Mouse (Mus musculus) heart, postnatal 0 days (tissue): ENCODE results near the gene Dip2b. TPM values are rescaled to one million over a fixed set of nuclear protein-coding genes. Genes with fewer than 3 reads are reported as not detected.

Experiments
- ATAC-seq: fragments of 200-750 bp; cut with Nextera tagmentation; 2 replicates; pipeline ENCODE4 v1.8.0; 2017; ENCODE audit warnings: low read depth, moderate number of reproducible peaks, moderate library complexity; ENCODE audit not compliant: insufficient read depth
- DNase-seq: peaks from one replicate; pipeline ENCODE4 v3.0.0-alpha.2; 2016; ENCODE audit warnings: low spot score
- H3K27ac ChIP-seq: fragments of 300-500 bp; sonication (generic); 2 replicates; pipeline ENCODE4 v1.5.1; 2014; ENCODE audit warnings: low read depth, mild to moderate bottlenecking
- H3K27me3 ChIP-seq: fragments of 300-500 bp; sonication (generic); 2 replicates; pipeline ENCODE4 v1.6.1; 2014; ENCODE audit warnings: low read length, mixed read lengths; ENCODE audit not compliant: control insufficient read depth, insufficient read depth
- H3K36me3 ChIP-seq: fragments of 300-500 bp; sonication (generic); replicated peaks from 2 replicates; pipeline ENCODE4 v1.6.1; 2014; ENCODE audit warnings: low read length, mixed read lengths; ENCODE audit not compliant: control insufficient read depth, insufficient read depth
- H3K4me1 ChIP-seq: fragments of 300-500 bp; sonication (generic); 2 replicates; pipeline ENCODE4 v1.6.1; 2014; ENCODE audit warnings: antibody characterized with exemption; ENCODE audit not compliant: control insufficient read depth, insufficient read depth
- H3K4me2 ChIP-seq: fragments of 300-500 bp; sonication (generic); 2 replicates; pipeline ENCODE4 v1.6.1; 2014; ENCODE audit warnings: low read depth, mild to moderate bottlenecking, low read length, moderate library complexity
- H3K4me3 ChIP-seq: fragments of 300-500 bp; sonication (generic); 2 replicates; pipeline ENCODE4 v1.5.1; 2014; ENCODE audit warnings: low read depth, low read length
- H3K9ac ChIP-seq: fragments of 300-500 bp; sonication (generic); replicated peaks from 2 replicates; pipeline ENCODE4 v1.6.1; 2014; ENCODE audit warnings: low read depth, low read length, mixed read lengths
- H3K9me3 ChIP-seq: fragments of 300-500 bp; sonication (generic); replicated peaks from 2 replicates; pipeline ENCODE4 v1.6.1; 2016; ENCODE audit warnings: low read length; ENCODE audit not compliant: control insufficient read depth
- CTCF ChIP-seq: IDR thresholded peaks from 2 replicates; pipeline ENCODE4 v1.5.1; 2016; ENCODE audit warnings: antibody characterized with exemption, control low read depth, low read depth
- EP300 ChIP-seq: IDR thresholded peaks from 2 replicates; pipeline ENCODE4 v1.6.1; 2016; ENCODE audit warnings: antibody characterized with exemption, low read depth
- WGBS: fragments of 180-500 bp; shearing (Covaris S2); extraction: QIAGEN DNeasy Blood & Tissue Kit; methylation state at CpG from one replicate; pipeline ENCODE4 v1.1.7; 2014; 5-methylcytosine and 5-hydroxymethylcytosine counted together
- polyA plus RNA-seq: library from polyadenylated mRNA; unstranded; fragments of >200 nt; fragmentation: Nextera tagmentation; extraction: Ambion mirVana; gene quantifications from 2 replicates; pipeline ENCODE4 v1.2.1, GENCODE M21; 2015
- total RNA-seq: library from RNA; depleted of rRNA; stranded (reverse); fragments of >200 nt; gene quantifications from 2 replicates; pipeline ENCODE4 v1.2.3, GENCODE M21; 2014; ENCODE audit warnings: low replicate concordance; rRNA removed

Gene Dip2b
- total and polyA plus RNA-seq, 2 experiments from 2014 or later: 9.7 to 24.0 TPM

DNA sequence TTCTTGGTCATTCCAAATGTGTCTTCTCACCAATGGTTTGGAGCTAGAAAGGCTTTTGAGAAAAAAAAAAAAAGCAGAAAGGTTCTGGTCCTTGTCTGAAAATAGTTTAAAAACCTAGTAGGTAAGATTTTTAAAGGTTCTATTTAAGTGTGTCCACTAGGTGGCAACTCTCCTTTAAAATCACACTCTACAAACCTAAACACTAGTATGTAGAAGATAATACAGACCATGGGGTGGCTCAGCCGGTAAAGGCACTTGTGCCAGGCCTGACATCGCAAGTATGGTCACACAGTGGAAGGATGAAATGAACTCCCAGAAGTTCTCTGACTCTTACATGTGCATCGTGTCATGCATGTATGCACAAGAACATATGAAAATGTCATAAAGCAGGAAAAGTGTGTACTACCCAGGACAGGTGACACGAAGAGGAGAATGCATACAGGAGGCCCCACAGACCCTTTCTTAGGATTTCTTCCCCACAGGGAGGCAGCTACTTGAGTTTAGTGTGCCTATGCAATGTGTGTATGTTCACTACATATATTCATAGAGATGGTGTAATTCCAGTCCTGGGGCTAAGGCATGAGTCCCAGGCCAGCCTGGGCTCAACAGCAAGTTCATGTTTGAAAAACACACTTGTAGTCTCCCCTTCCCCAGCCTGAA lies 224.9 kb downstream of the Dip2b start:
- H3K27ac ChIP-seq: no peak overlapping the region
- peaks cover 20% of the 10 kb centered on the region for H3K36me3 ChIP-seq
- no peak overlapping the region for H3K4me2 ChIP-seq
- no peaks in the 10 kb centered on the region for H3K27me3 ChIP-seq
- WGBS: 19% methylated on average over 4 of the region's 4 CpGs
- H3K4me1 ChIP-seq: no peaks in the 10 kb centered on the region
- TF ChIP-seq EP300: no peak
- TF ChIP-seq CTCF: peak; percentile 35
- no peak overlapping the region for H3K9ac ChIP-seq
- peak; percentile 25 for DNase-seq
- H3K4me3 ChIP-seq: no peak overlapping the region
- H3K9me3 ChIP-seq: no peaks in the 10 kb centered on the region
- no peak for ATAC-seq

- ATAC-seq: no peak
- DNase-seq: no peak
- Histone ChIP-seq H3K36me3 (peaks cover 8% of the 10 kb centered on the region), H3K27ac (no peak overlapping the region), H3K4me3 (no peak overlapping the region), H3K27me3 (no peaks in the 10 kb centered on the region), H3K9ac (no peak overlapping the region), H3K9me3 (no peaks in the 10 kb centered on the region; the same call in 1 of the 2 replicates), H3K4me1 (no peaks in the 10 kb centered on the region), H3K4me2 (no peak overlapping the region)
- TF ChIP-seq EP300 (no peak), CTCF (no peak)
- 71% methylated on average over 4 of the region's 5 CpGs for WGBS
These were observed 227.3 kb downstream of the Dip2b start for GRCm38 (mm10) chr15:100265586-100266325.

DNA sequence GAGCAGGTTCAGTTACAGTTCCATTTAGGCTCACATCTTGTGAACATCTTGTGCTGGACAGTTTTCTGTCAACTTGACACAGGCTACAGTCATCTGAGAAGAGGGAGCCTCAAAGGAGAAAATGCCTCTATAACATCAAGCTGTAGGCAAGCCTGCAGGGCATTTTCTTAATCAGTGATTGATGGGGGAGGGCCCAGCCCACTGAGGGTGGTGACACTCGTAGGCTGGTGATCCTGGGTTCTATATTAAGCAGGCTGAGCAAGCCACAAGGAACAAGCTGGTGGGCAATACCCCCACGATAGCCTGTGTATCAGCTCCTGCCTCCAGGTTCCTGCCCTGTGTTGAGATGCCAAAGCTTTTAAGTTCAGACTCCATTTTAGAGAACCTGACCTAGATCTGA lies 230.5 kb downstream of the Dip2b start:
- Histone ChIP-seq H3K36me3 (no peaks in the 10 kb centered on the region), H3K9ac (no peak overlapping the region), H3K9me3 (no peaks in the 10 kb centered on the region; the same call in 1 of the 2 replicates), H3K4me2 (no peak overlapping the region), H3K4me1 (no peaks in the 10 kb centered on the region), H3K4me3 (no peak overlapping the region), H3K27me3 (no peaks in the 10 kb centered on the region), H3K27ac (no peak overlapping the region)
- ATAC-seq: no peak
- no peak for DNase-seq
- 67% methylated on average over 2 of the region's 2 CpGs for WGBS
- TF ChIP-seq CTCF (no peak), EP300 (no peak)

Other genes with a start within 250 kb of the Dip2b start
- gene Lima1, start 163.2 kb upstream of the Dip2b start, total RNA-seq: 12.7 and 15.7 TPM in 2 replicates
- 12.5 and 12.6 TPM in 2 replicates for gene Lima1, start 163.2 kb upstream of the Dip2b start, polyA plus RNA-seq
- not detected in 2 replicates for gene Fam186a, start 71.6 kb upstream of the Dip2b start, total RNA-seq
- gene Fam186a, start 71.6 kb upstream of the Dip2b start, polyA plus RNA-seq: 0.01 and 0.05 TPM in 2 replicates
- gene Larp4, start 68.6 kb upstream of the Dip2b start, total RNA-seq: 66.4 and 103 TPM in 2 replicates
- gene Larp4, start 68.6 kb upstream of the Dip2b start, polyA plus RNA-seq: 24.0 and 28.2 TPM in 2 replicates
- gene Atf1, start 189.2 kb downstream of the Dip2b start, total RNA-seq: 12.1 and 51.4 TPM in 2 replicates
- 33.1 and 33.9 TPM in 2 replicates for gene Atf1, start 189.2 kb downstream of the Dip2b start, polyA plus RNA-seq
- gene Tmprss12, start 242.2 kb downstream of the Dip2b start, total RNA-seq: not detected in 2 replicates
- not detected in 2 replicates for gene Tmprss12, start 242.2 kb downstream of the Dip2b start, polyA plus RNA-seq